Mouse (Mus musculus) heart, adult 2 months (tissue): ENCODE results near the gene Ccdc88b.

Experiments
- CTCF ChIP-seq: fragments of 200-600 bp; IDR thresholded peaks from 2 replicates; pipeline ENCODE4 v1.8.1; 2022; ENCODE audit warnings: antibody characterized with exemption, mild to moderate bottlenecking, moderate library complexity
- EP300 ChIP-seq: fragments of 200-500 bp; IDR thresholded peaks from 2 replicates; pipeline ENCODE4 v1.6.1; 2011; ENCODE audit warnings: low read depth, low read length, control low read depth; ENCODE audit not compliant: insufficient read depth
- POLR2A ChIP-seq: fragments of 200-500 bp; IDR thresholded peaks from 2 replicates; pipeline ENCODE4 v1.6.1; 2011; ENCODE audit warnings: mild to moderate bottlenecking, low read depth, low read length, control low read depth; ENCODE audit not compliant: insufficient read depth

GRCm38 (mm10) chr19:6877965-6878364 is 20.0 kb upstream of the Ccdc88b start:
- TF ChIP-seq EP300 (no peak), CTCF (no peak), POLR2A (no peak)
